Mouse (Mus musculus) megakaryocyte, embryonic 14.5 days (primary cell): ENCODE measurements around the gene Gm9945.

Experiments
- FLI1 ChIP-seq: IDR thresholded peaks from 2 replicates; pipeline ENCODE4 v1.6.1; 2012; ENCODE audit warnings: low read length, inconsistent platforms, mixed read lengths
- GATA1 ChIP-seq: IDR thresholded peaks from 3 replicates; pipeline ENCODE4 v1.6.1; 2012; ENCODE audit warnings: mixed read lengths, low read length, inconsistent platforms, borderline replicate concordance

GRCm38 (mm10) chr11:53452396-53452795 lies 27.6 kb upstream of the Gm9945 start:
- no peak for TF ChIP-seq GATA1
- no peak for TF ChIP-seq FLI1
